Mouse (Mus musculus): Measurements from ENCODE around the gene Faim2. TPM values are rescaled to one million over a fixed set of nuclear protein-coding genes. Genes with fewer than 3 reads are reported as not detected.
A peak's percentile ranks its signal among the peaks of the same experiment; 100 is the strongest.

Gene Faim2
- total and polyA plus RNA-seq, 2 experiments from 2014 or later = 42.0 to 72.0 TPM

DNA sequence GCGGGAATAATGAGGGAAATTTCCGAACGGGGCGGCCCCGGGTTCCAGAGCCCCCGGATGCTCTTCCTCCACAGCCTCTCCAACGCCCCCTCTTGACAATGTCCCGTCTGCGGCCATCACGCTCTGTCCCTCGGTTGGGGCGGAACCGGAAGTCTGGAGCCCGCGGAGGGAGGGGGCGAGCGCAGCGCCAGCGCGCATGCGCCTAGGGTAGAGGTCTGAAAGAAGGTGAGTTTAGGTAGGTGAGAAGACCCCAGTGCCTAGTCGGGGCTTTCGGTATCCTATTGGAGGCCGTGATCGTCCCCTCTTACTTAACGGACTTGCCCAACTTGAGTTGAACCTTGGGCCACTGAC is 53.4 kb downstream of the Faim2 start, which contains the start of gene Bcdin3d:
Gene Bcdin3d, minus strand, starts transcription at position 155 of the 351 bp plus-strand sequence.
- H3K4me1 ChIP-seq (ENCODE audit: insufficient read depth, low read length) = no peaks in the 10 kb centered on the region
- DNase-seq (ENCODE audit: low spot score) (peak; percentile 94), ATAC-seq (ENCODE audit: low FRiP score) (peak; percentile 90)
- 1% methylated on average over 25 of the region's 26 CpGs for WGBS
- H3K27ac ChIP-seq (ENCODE audit: low read depth, low read length) = peak within 1 kb of the TSS; percentile 67
- no peaks in the 10 kb centered on the region for H3K36me3 ChIP-seq (ENCODE audit: insufficient read depth, low read length)
- H3K4me2 ChIP-seq (ENCODE audit: low read depth, low read length, poor library complexity, severe bottlenecking) = peak within 1 kb of the TSS; percentile 55
- peak within 1 kb of the TSS; percentile 63 for H3K4me3 ChIP-seq (ENCODE audit: low read depth, low read length)
- no peaks in the 10 kb centered on the region for H3K9me3 ChIP-seq (ENCODE audit: low read length)
- peak within 1 kb of the TSS; percentile 68 for H3K9ac ChIP-seq (replicated peaks; ENCODE audit: low read length, poor library complexity, severe bottlenecking)
- TF ChIP-seq CTCF (IDR thresholded peaks at IDR 0.05) = peak; percentile 67
- H3K27me3 ChIP-seq (ENCODE audit: insufficient read depth, low read length) = no peaks in the 10 kb centered on the region

DNA sequence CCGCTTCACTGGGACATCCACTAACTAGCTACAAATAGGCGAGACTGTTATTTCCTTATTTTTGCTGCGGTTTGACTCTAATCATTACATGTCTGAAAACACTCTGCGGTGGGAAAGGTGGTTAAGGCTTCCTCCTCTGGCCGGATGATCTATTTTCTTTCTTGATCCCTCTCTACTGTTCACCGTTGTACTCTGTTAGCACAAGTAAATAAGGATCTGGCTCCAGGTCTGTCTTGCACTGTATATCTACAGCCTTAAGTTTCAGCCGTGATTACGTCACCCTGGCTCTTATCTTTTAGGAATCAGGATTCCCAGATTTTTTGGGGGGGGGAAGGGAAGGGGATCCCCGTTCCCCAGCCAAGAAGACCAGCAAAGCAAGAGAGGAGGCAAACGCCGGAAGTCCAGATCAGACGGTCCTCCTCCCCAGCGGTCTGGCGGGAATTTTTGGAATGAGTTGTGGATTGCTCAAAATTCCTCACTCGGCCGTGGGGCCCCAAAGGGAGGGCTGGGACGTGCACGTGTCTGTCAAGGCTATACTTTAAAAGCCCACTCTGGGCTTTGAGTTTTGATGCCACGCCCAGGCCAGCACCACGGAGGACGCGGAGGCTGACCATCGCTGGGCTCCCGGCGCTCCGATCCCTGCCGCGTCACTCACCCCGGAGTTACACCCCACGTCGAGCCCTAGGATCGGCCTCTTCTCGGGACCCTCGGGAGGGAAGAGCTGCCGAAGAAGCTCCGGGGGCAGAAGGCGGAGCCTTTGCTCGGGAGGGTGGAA is 54.0 kb downstream of the Faim2 start:
- no peaks in the 10 kb centered on the region for H3K36me3 ChIP-seq (ENCODE audit: insufficient read depth, low read length)
- TF ChIP-seq CTCF (IDR thresholded peaks at IDR 0.05) = no peak
- peak overlapping the region; percentile 63 for H3K4me3 ChIP-seq (ENCODE audit: low read depth, low read length)
- peak overlapping the region; percentile 55 for H3K4me2 ChIP-seq (ENCODE audit: low read depth, low read length, poor library complexity, severe bottlenecking)
- peak overlapping the region; percentile 68 for H3K9ac ChIP-seq (replicated peaks; ENCODE audit: low read length, poor library complexity, severe bottlenecking)
- H3K4me1 ChIP-seq (ENCODE audit: insufficient read depth, low read length) = no peaks in the 10 kb centered on the region
- no peaks in the 10 kb centered on the region for H3K9me3 ChIP-seq (ENCODE audit: low read length)
- DNase-seq (ENCODE audit: low spot score) (peak; percentile 71), ATAC-seq (ENCODE audit: low FRiP score) (peak; percentile 76)
- H3K27ac ChIP-seq (ENCODE audit: low read depth, low read length) = peak overlapping the region; percentile 67
- 7% methylated on average over 38 of the region's 38 CpGs for WGBS
- no peaks in the 10 kb centered on the region for H3K27me3 ChIP-seq (ENCODE audit: insufficient read depth, low read length)

DNA sequence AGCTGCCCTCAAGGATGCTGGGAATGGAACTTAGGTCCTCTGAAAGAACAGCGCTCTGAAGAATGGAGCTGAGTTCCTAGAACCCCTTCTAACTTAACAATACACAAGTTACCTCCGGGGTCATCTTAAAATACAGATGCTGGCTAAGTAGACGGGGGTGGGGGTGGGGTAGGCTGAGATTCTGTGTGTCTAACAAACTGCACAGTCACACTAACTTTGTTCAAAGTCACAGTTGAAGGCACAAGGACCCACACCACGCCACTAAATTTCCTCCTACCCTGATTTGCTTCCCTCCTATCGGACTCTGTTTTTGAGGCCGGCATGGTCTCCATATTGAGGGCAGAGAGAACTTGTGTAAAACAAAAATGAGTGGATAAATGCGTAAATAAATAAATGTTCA is 55.0 kb downstream of the Faim2 start:
- no peak overlapping the region for H3K4me3 ChIP-seq (ENCODE audit: low read depth, low read length)
- no peaks in the 10 kb centered on the region for H3K27me3 ChIP-seq (ENCODE audit: insufficient read depth, low read length)
- DNase-seq (ENCODE audit: low spot score) = no peak
- no peak overlapping the region for H3K4me2 ChIP-seq (ENCODE audit: low read depth, low read length, poor library complexity, severe bottlenecking)
- no peak for TF ChIP-seq CTCF (IDR thresholded peaks at IDR 0.05)
- no peak overlapping the region for H3K9ac ChIP-seq (replicated peaks; ENCODE audit: low read length, poor library complexity, severe bottlenecking)
- no peaks in the 10 kb centered on the region for H3K4me1 ChIP-seq (ENCODE audit: insufficient read depth, low read length)
- no peaks in the 10 kb centered on the region for H3K36me3 ChIP-seq (ENCODE audit: insufficient read depth, low read length)
- no peak for ATAC-seq (ENCODE audit: low FRiP score)
- no peak overlapping the region for H3K27ac ChIP-seq (ENCODE audit: low read depth, low read length)
- no peaks in the 10 kb centered on the region for H3K9me3 ChIP-seq (ENCODE audit: low read length)
- 93% methylated on average over 7 of the region's 7 CpGs for WGBS

DNA sequence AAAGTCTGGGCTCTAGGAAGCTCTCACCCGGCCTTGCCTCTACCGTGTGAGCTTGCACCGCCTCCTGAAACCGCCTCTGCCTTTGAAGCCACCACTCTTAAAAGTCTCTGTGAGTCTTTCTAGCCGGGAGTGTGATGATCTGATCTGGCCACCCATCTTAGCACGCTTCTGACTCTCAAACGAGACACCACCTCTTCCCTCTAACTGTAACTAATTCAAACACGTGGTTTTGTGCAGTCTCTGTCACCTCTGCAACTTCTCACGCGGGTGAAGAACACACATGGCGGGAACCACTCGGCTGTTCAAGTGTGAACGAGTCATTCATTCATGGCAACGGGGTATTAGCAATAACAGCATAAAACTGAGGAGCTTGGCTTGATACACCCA is 56.3 kb downstream of the Faim2 start:
- H3K4me1 ChIP-seq (ENCODE audit: insufficient read depth, low read length) = no peaks in the 10 kb centered on the region
- H3K36me3 ChIP-seq (ENCODE audit: insufficient read depth, low read length) = no peaks in the 10 kb centered on the region
- no peak overlapping the region for H3K27ac ChIP-seq (ENCODE audit: low read depth, low read length)
- DNase-seq (ENCODE audit: low spot score) (no peak), ATAC-seq (ENCODE audit: low FRiP score) (no peak)
- no peak for TF ChIP-seq CTCF (IDR thresholded peaks at IDR 0.05)
- no peak overlapping the region for H3K4me3 ChIP-seq (ENCODE audit: low read depth, low read length)
- no peak overlapping the region for H3K9ac ChIP-seq (replicated peaks; ENCODE audit: low read length, poor library complexity, severe bottlenecking)
- no peak overlapping the region for H3K4me2 ChIP-seq (ENCODE audit: low read depth, low read length, poor library complexity, severe bottlenecking)
- H3K27me3 ChIP-seq (ENCODE audit: insufficient read depth, low read length) = no peaks in the 10 kb centered on the region
- H3K9me3 ChIP-seq (ENCODE audit: low read length) = no peaks in the 10 kb centered on the region
- WGBS = 80% methylated on average over 14 of the region's 14 CpGs

DNA sequence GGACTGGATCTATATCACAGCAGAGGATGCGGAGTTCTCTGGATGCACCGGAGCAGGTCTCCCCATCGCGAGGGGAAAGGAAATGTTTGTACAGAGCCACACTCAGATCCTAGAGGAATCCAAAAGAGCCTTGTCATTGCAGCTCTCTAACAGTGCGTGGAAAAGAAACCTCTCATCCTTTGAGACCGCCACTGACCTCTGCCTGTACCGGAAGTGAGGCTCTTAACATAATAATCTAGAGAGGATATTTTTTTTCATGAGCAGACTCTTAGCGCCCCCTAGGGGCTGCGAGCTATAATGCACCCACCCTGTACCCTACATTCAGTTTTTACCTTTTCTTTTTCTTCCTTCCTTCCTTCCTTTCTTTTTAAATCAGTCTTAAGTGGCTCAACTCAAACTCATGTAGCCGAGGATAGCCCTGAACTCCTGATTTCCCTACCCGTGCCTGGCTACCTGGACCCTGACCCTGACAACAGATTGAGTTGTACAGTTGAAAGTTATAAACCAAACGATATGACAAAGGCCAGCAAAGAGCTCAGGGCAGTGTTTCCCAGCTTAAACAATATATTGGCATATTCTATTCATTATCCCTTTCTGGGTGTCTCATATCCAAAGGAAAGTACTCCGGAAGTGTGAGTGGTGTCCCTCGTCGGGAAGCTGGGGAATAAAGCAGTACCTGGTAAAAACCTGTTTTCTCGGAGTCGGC is 56.8 kb downstream of the Faim2 start:
- TF ChIP-seq CTCF (IDR thresholded peaks at IDR 0.05) = peak; percentile 80

DNA sequence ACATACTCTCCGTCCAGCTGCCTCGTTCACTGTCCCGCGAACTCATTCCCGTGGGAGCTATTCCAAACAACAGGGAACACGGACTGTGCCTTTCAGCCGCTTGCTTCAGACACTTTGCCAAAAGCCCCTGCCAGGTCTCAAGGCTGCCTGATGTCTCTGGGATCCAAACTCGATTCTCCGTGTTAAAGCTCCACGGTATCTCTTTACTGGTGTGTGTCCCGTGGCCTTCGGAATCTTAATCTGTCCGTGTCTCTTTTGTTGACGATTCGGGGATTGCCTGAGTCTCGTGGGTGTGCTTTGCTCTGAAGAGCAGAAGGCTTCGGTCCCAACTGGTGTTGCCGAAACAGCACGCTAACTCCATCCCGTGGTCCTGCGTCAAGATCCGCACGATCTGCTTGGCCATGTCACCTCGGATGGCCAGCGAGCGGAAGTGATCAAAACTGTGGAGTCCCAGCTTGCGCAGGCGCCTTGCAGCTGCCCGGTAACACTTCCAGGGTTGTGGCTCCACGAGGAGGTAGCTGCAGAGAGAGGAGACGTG is 57.7 kb downstream of the Faim2 start:
- H3K9me3 ChIP-seq (ENCODE audit: low read length) = no peaks in the 10 kb centered on the region
- DNase-seq (ENCODE audit: low spot score) (no peak), ATAC-seq (ENCODE audit: low FRiP score) (no peak)
- H3K9ac ChIP-seq (replicated peaks; ENCODE audit: low read length, poor library complexity, severe bottlenecking) = no peak overlapping the region
- H3K27me3 ChIP-seq (ENCODE audit: insufficient read depth, low read length) = no peaks in the 10 kb centered on the region
- H3K27ac ChIP-seq (ENCODE audit: low read depth, low read length) = no peak overlapping the region
- H3K36me3 ChIP-seq (ENCODE audit: insufficient read depth, low read length) = no peaks in the 10 kb centered on the region
- H3K4me2 ChIP-seq (ENCODE audit: low read depth, low read length, poor library complexity, severe bottlenecking) = no peak overlapping the region
- 88% methylated on average over 31 of the region's 31 CpGs for WGBS
- no peak overlapping the region for H3K4me3 ChIP-seq (ENCODE audit: low read depth, low read length)
- TF ChIP-seq CTCF (IDR thresholded peaks at IDR 0.05) = no peak
- H3K4me1 ChIP-seq (ENCODE audit: insufficient read depth, low read length) = no peaks in the 10 kb centered on the region

More for the DNA sequence above, 56.8 kb downstream of the Faim2 start:
- no peaks in the 10 kb centered on the region for H3K9me3 ChIP-seq (ENCODE audit: low read length)
- no peak for ATAC-seq (ENCODE audit: low FRiP score)
- H3K9ac ChIP-seq (replicated peaks; ENCODE audit: low read length, poor library complexity, severe bottlenecking) = no peak overlapping the region
- 61% methylated on average over 17 of the region's 17 CpGs for WGBS
- H3K27ac ChIP-seq (ENCODE audit: low read depth, low read length) = no peak overlapping the region
- no peaks in the 10 kb centered on the region for H3K36me3 ChIP-seq (ENCODE audit: insufficient read depth, low read length)
- H3K4me3 ChIP-seq (ENCODE audit: low read depth, low read length) = no peak overlapping the region
- no peaks in the 10 kb centered on the region for H3K4me1 ChIP-seq (ENCODE audit: insufficient read depth, low read length)
- H3K27me3 ChIP-seq (ENCODE audit: insufficient read depth, low read length) = no peaks in the 10 kb centered on the region
- no peak overlapping the region; the same call in 1 of the 2 replicates for H3K4me2 ChIP-seq (ENCODE audit: low read depth, low read length, poor library complexity, severe bottlenecking)
- DNase-seq (ENCODE audit: low spot score) = peak; percentile 75
